Mouse (Mus musculus) intestine, embryonic 14.5 days (tissue): ENCODE results near the gene Elovl6. TPM values are rescaled to one million over a fixed set of nuclear protein-coding genes. Genes with fewer than 3 reads are reported as not detected.

Source experiments
- ATAC-seq: fragments of 200-750 bp; cut with Nextera tagmentation; replicated peaks from 2 replicates; pipeline ENCODE4 v1.8.0; 2017; ENCODE audit warnings: low read depth, moderate number of reproducible peaks, moderate TSS enrichment, moderate library complexity; ENCODE audit not compliant: low FRiP score, low TSS enrichment
- DNase-seq: peaks from one replicate; pipeline ENCODE4 v3.0.0-alpha.2; 2018; ENCODE audit warnings: low spot score
- H3K27ac ChIP-seq: fragments of 300-500 bp; sonication (generic); 2 replicates; pipeline ENCODE4 v1.5.1; 2014; ENCODE audit warnings: low read depth, mild to moderate bottlenecking, control low read depth
- H3K27me3 ChIP-seq: fragments of 300-500 bp; sonication (generic); replicated peaks from 2 replicates; pipeline ENCODE4 v1.6.1; 2014; ENCODE audit warnings: low read length, control low read depth; ENCODE audit not compliant: control insufficient read depth, insufficient read depth
- H3K36me3 ChIP-seq: fragments of 300-500 bp; sonication (generic); 2 replicates; pipeline ENCODE4 v1.6.1; 2014; ENCODE audit warnings: low read length, control low read depth; ENCODE audit not compliant: control insufficient read depth, insufficient read depth
- H3K4me1 ChIP-seq: fragments of 300-500 bp; sonication (generic); replicated peaks from 2 replicates; pipeline ENCODE4 v1.6.1; 2014; ENCODE audit warnings: low read length, control low read depth, mixed read lengths; ENCODE audit not compliant: control insufficient read depth, insufficient read depth
- H3K4me2 ChIP-seq: fragments of 300-500 bp; sonication (generic); 2 replicates; pipeline ENCODE4 v1.6.1; 2014; ENCODE audit warnings: low read length
- H3K4me3 ChIP-seq: fragments of 300-500 bp; sonication (generic); 2 replicates; pipeline ENCODE4 v1.5.1; 2014; ENCODE audit warnings: low read depth, low read length, control low read depth, mixed read lengths
- H3K9ac ChIP-seq: fragments of 300-500 bp; sonication (generic); 2 replicates; pipeline ENCODE4 v1.6.1; 2014; ENCODE audit warnings: mild to moderate bottlenecking, low read length
- H3K9me3 ChIP-seq: fragments of 300-500 bp; sonication (generic); 2 replicates; pipeline ENCODE4 v1.6.1; 2016; ENCODE audit warnings: low read length, control low read depth; ENCODE audit not compliant: control insufficient read depth
- WGBS: fragments of 180-500 bp; shearing (Covaris S2); extraction: QIAGEN DNeasy Blood & Tissue Kit; methylation state at CpG from one replicate; pipeline ENCODE4 v1.1.7; 2014; 5-methylcytosine and 5-hydroxymethylcytosine counted together
- polyA plus RNA-seq: library from polyadenylated mRNA; unstranded; fragments of >200 nt; fragmentation: Nextera tagmentation; extraction: Ambion mirVana; gene quantifications from 2 replicates; pipeline ENCODE4 v1.2.1, GENCODE M21; 2014

The Elovl6 gene
- polyA plus RNA-seq, 1 experiment from 2014 or later, result 53.4 TPM

DNA sequence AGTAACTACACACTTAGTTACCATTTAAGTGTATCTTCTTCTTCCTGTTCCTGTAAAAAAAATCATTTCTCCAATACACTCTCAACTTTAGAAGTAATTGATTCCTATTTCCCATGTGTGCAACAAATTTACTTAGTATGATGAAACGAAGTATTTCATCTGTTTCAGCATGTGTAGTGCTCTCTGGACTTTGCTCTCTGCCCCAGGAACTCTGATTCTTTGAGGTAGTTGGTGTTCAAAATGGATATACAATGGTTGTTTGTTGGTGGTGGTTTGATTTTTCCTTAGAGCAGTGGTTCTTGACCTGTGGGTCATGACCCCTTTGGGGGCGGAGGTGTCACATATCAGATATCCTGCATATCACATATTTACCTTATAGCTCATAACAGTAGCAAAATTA is 32.7 kb downstream of the Elovl6 start:
- Histone ChIP-seq H3K4me2 (no peak overlapping the region), H3K4me3 (no peak overlapping the region), H3K9ac (no peak overlapping the region), H3K4me1 (peaks cover 3% of the 10 kb centered on the region; the same call in 1 of the 2 replicates), H3K27me3 (no peaks in the 10 kb centered on the region), H3K27ac (no peak overlapping the region), H3K9me3 (no peaks in the 10 kb centered on the region), H3K36me3 (peaks cover 10% of the 10 kb centered on the region)
- ATAC-seq (no peak), DNase-seq (no peak)
- WGBS, result 85% methylated on average over 2 of the region's 2 CpGs

DNA sequence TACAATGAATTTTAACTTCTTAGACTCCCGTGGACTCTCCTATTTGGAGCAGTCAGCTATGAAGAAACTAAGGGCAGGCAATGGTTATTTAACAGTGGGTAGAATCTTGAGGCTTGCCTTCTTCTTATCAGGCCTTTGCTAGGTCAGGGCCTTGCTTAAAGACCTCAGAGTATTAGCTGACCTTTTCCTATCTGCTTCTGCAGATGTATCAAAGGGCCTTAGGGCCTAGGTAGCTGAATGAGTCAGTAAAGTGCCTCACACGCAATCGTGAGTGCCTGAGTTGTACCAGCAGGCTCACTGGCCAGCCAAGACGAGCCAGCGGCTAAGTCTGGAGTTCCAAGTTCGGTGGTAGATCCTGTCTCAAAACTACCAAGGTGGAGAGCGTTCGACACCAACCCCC is 33.3 kb downstream of the Elovl6 start:
- Histone ChIP-seq H3K9me3 (no peaks in the 10 kb centered on the region), H3K4me2 (no peak overlapping the region), H3K36me3 (peaks cover 9% of the 10 kb centered on the region), H3K27ac (no peak overlapping the region), H3K9ac (no peak overlapping the region), H3K4me3 (no peak overlapping the region), H3K27me3 (no peaks in the 10 kb centered on the region), H3K4me1 (peaks cover 3% of the 10 kb centered on the region; the same call in 1 of the 2 replicates)
- DNase-seq, result no peak
- no peak for ATAC-seq
- WGBS, result 82% methylated on average over 8 of the region's 8 CpGs

DNA sequence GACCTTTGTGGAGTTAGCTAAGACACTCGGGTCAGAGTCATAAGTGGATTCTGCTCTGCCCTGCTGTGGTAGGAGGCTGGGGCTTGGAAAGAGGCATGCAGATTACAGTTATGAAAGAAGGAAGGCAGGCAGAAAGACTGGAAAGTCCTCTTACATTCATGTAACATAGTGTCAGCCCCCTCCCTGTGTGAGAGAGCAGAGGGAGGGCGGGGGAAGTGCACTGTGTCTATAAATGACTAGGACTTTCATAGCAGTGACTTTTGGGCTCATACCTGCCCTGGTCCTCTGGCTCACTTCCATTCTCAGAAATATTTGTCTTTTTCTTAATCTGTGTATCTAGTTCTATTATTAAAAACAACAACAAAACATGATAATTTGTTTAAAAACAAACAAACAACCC is 33.9 kb downstream of the Elovl6 start:
- DNase-seq, result no peak

DNA sequence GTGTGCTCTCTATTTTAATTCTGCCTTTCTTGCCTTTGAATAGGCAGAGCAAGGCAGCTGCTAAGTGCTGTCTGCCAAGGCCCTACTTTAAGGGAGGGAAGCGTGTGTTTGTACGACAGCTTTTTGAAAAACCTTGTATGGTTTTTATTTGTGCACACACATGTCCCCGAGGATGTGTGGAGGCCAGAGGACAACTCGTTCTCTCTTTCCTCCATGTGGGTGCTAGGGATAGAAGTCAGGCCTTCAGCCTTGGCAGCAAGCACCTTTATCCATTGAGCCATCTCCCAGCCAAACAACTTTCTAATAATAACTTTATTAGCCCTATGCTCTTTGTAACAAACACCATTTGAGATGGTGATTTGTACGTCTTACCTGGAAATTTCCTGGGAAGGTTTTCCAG is 34.7 kb downstream of the Elovl6 start:
- no peak overlapping the region for H3K4me2 ChIP-seq
- no peak for ATAC-seq
- peaks cover 3% of the 10 kb centered on the region; the same call in 1 of the 2 replicates for H3K4me1 ChIP-seq
- no peaks in the 10 kb centered on the region for H3K27me3 ChIP-seq
- no peaks in the 10 kb centered on the region for H3K9me3 ChIP-seq
- DNase-seq, result no peak
- H3K27ac ChIP-seq, result no peak overlapping the region
- H3K36me3 ChIP-seq, result peaks cover 17% of the 10 kb centered on the region
- no peak overlapping the region for H3K9ac ChIP-seq
- 82% methylated on average over 5 of the region's 5 CpGs for WGBS
- no peak overlapping the region for H3K4me3 ChIP-seq

More for the DNA sequence above, 33.9 kb downstream of the Elovl6 start:
- no peak overlapping the region for H3K4me3 ChIP-seq
- no peaks in the 10 kb centered on the region for H3K9me3 ChIP-seq
- H3K27me3 ChIP-seq, result no peaks in the 10 kb centered on the region
- H3K27ac ChIP-seq, result no peak overlapping the region
- H3K36me3 ChIP-seq, result peaks cover 13% of the 10 kb centered on the region
- no peak overlapping the region for H3K9ac ChIP-seq
- peaks cover 3% of the 10 kb centered on the region; the same call in 1 of the 2 replicates for H3K4me1 ChIP-seq
- ATAC-seq, result no peak
- no peak overlapping the region for H3K4me2 ChIP-seq
- 79% methylated on average over 2 of the region's 2 CpGs for WGBS

DNA sequence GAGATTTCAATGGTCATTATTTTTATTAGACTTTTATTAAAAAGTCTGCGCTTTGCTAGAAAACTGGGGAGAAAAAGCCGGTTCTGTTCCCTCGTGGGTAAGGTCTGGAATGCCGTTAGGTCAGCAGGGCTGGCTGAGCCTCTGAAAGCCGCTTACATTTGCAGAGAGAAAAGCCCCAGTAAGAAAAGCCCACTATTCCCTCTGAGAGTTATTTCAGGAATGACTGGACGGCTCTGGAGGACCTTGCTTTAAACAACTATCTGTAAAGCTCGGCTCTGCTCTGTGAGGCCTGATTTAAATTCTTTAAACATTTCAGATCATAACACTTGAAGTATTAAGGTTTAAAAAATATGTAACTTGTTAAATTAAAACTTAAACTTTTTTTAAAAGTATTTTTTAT is 36.4 kb downstream of the Elovl6 start:
- no peak for DNase-seq
- Histone ChIP-seq H3K4me2 (no peak overlapping the region), H3K27me3 (no peaks in the 10 kb centered on the region), H3K36me3 (peaks cover 11% of the 10 kb centered on the region; the same call in 1 of the 2 replicates), H3K9me3 (no peaks in the 10 kb centered on the region), H3K4me3 (no peak overlapping the region), H3K27ac (peak overlapping the region; percentile 71), H3K9ac (no peak overlapping the region), H3K4me1 (peaks cover 3% of the 10 kb centered on the region; the same call in 1 of the 2 replicates)
- no peak for ATAC-seq
- 35% methylated on average over 7 of the region's 7 CpGs for WGBS

DNA sequence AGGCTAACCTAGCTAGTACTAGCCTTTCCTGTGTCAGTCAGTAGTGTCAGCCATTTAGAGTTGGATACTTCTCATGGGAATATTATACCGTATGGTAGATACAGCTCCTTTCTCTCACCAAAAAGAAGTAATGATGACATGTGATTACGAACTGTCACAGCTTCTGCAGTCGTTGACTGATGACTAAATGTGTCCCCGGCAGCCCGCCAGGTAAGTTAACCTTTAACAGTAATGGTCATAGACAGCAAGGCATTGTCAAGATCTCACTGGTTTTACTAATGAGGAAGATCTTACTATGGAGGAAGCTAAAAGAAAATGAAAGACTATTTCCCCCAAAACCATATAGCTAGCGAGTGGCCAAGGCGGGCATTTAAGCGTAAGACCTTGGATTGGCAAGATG is 38.8 kb downstream of the Elovl6 start:
- ATAC-seq (no peak), DNase-seq (no peak)
- peaks cover 3% of the 10 kb centered on the region; the same call in 1 of the 2 replicates for H3K4me1 ChIP-seq
- peaks cover 11% of the 10 kb centered on the region; the same call in 1 of the 2 replicates for H3K36me3 ChIP-seq
- H3K27me3 ChIP-seq, result no peaks in the 10 kb centered on the region
- no peak overlapping the region for H3K27ac ChIP-seq
- H3K9ac ChIP-seq, result no peak overlapping the region
- WGBS, result 89% methylated on average over 8 of the region's 8 CpGs
- H3K4me3 ChIP-seq, result no peak overlapping the region
- H3K4me2 ChIP-seq, result no peak overlapping the region
- H3K9me3 ChIP-seq, result no peaks in the 10 kb centered on the region

DNA sequence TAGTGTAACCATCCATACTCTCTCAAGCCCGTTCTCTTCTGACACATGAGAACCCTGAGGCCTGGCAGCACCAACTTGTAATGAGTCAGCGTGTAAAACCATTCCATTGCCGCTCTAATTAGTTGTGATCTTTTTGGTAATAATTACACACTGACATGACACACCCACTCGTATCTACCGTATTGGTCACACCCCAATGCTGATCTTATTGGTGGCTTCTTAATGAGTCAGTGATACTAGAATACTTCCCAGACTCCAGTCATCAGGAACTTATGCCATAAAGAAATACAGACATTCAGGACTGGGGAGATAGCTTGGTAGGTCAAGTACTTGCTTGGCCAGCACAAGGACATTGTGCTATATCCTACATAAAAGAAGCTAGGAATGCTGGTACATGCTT is 39.5 kb downstream of the Elovl6 start:
- WGBS, result 96% methylated on average over 5 of the region's 5 CpGs
- ATAC-seq (no peak), DNase-seq (no peak)
- Histone ChIP-seq H3K4me3 (no peak overlapping the region), H3K36me3 (peaks cover 11% of the 10 kb centered on the region; the same call in 1 of the 2 replicates), H3K27me3 (no peaks in the 10 kb centered on the region), H3K4me2 (no peak overlapping the region), H3K4me1 (peaks cover 3% of the 10 kb centered on the region; the same call in 1 of the 2 replicates), H3K9ac (no peak overlapping the region), H3K27ac (no peak overlapping the region), H3K9me3 (no peaks in the 10 kb centered on the region)

DNA sequence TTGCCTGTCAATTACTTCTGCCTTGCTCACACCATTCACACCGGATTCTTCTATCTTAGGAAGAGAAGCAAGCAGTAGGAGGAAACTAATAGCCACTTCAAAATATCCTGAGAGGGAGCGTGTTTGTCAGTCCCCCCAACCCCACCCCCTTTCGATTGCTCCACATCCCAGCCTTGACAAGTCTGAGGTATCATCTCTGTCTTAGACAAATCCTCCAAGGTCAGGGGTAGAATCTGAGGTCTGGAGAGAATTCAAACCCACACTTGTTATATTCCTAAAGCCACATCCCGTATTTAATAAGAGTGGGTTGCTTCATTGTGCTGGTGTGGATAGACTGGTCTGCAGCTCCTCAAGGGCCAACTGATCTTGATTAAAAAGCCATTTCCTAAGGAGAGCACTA is 40.8 kb downstream of the Elovl6 start:
- 89% methylated on average over 4 of the region's 4 CpGs for WGBS
- Histone ChIP-seq H3K4me2 (no peak overlapping the region), H3K4me3 (no peak overlapping the region), H3K27ac (no peak overlapping the region), H3K36me3 (peaks cover 11% of the 10 kb centered on the region; the same call in 1 of the 2 replicates), H3K4me1 (0 out of 2 replicates have a peak, but pooled peaks cover 3% of the 10 kb centered on the region), H3K9ac (no peak overlapping the region), H3K9me3 (no peaks in the 10 kb centered on the region), H3K27me3 (no peaks in the 10 kb centered on the region)
- DNase-seq, result no peak
- ATAC-seq, result no peak

DNA sequence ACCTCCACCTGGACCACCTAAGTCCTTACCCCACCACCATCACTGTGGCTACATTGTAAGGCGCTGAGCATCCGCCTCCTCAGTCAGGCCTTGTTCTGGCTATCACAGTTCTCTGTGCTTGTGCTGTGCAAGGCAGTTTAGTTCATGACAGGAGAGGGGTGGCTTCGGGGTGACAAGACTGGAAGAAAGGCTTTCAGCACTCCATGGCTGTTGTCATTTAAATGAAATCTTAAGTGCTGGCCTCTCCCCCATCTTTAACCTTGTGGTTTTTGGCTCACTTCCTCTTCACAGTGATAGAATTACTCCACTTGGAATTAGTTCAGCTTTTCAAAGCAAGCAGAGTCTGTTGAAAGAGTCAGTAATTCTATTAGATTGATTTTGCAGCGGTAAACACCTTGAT is 41.5 kb downstream of the Elovl6 start:
- no peak overlapping the region for H3K4me2 ChIP-seq
- 87% methylated on average over 4 of the region's 4 CpGs for WGBS
- DNase-seq (no peak), ATAC-seq (no peak)
- H3K4me1 ChIP-seq, result no peaks in the 10 kb centered on the region
- peaks cover 11% of the 10 kb centered on the region; the same call in 1 of the 2 replicates for H3K36me3 ChIP-seq
- H3K27me3 ChIP-seq, result no peaks in the 10 kb centered on the region
- H3K27ac ChIP-seq, result no peak overlapping the region
- no peak overlapping the region for H3K4me3 ChIP-seq
- no peaks in the 10 kb centered on the region for H3K9me3 ChIP-seq
- no peak overlapping the region for H3K9ac ChIP-seq
